Mouse (Mus musculus): Measurements from ENCODE around the gene Cdc37l1. TPM values are rescaled to one million over a fixed set of nuclear protein-coding genes. Genes with fewer than 3 reads are reported as not detected.

Gene Cdc37l1
- polyA plus RNA-seq, 1 experiment: 14.8 TPM

GRCm38 (mm10) chr19:29050186-29050980 lies 60.2 kb downstream of the Cdc37l1 start:
- no peak for DNase-seq
- WGBS: 70% methylated on average over 9 of the region's 9 CpGs
- TF ChIP-seq POLR2A (IDR thresholded peaks at IDR 0.05; ENCODE audit: borderline replicate concordance, extremely low read depth, low read depth, low read length) (no peak), CTCF (IDR thresholded peaks at IDR 0.05; ENCODE audit: insufficient read depth, low read length) (no peak)

GRCm38 (mm10) chr19:29052786-29053185 lies 62.6 kb downstream of the Cdc37l1 start:
- Histone ChIP-seq H3K4me3 (replicated peaks; ENCODE audit: extremely low read depth, low read depth, low read length) (no peak overlapping the region), H3K4me1 (ENCODE audit: control insufficient read depth, insufficient read depth, low read length) (peaks cover 8% of the 10 kb centered on the region)
- 93% methylated on average over 12 of the region's 12 CpGs for WGBS
- no peak for TF ChIP-seq POLR2A (IDR thresholded peaks at IDR 0.05; ENCODE audit: borderline replicate concordance, extremely low read depth, low read depth, low read length)
- no peak for DNase-seq

More at GRCm38 (mm10) chr19:29050186-29050980, 60.2 kb downstream of the Cdc37l1 start:
- Histone ChIP-seq H3K4me1 (ENCODE audit: control insufficient read depth, insufficient read depth, low read length) (peaks cover 10% of the 10 kb centered on the region), H3K4me3 (replicated peaks; ENCODE audit: extremely low read depth, low read depth, low read length) (no peak overlapping the region)

- Histone ChIP-seq H3K4me3 (replicated peaks; ENCODE audit: extremely low read depth, low read depth, low read length) (no peak overlapping the region), H3K4me1 (ENCODE audit: control insufficient read depth, insufficient read depth, low read length) (0 out of 2 replicates have a peak, but pooled peaks cover under 1% of the 10 kb centered on the region)
- TF ChIP-seq CTCF (IDR thresholded peaks at IDR 0.05; ENCODE audit: insufficient read depth, low read length) (no peak), POLR2A (IDR thresholded peaks at IDR 0.05; ENCODE audit: borderline replicate concordance, extremely low read depth, low read depth, low read length) (no peak)
- no peak for DNase-seq
- WGBS: 67% methylated on average over 6 of the region's 6 CpGs
Observed at GRCm38 (mm10) chr19:29054594-29054993, 64.4 kb downstream of the Cdc37l1 start.

- DNase-seq: no peak
- H3K4me1 ChIP-seq (ENCODE audit: control insufficient read depth, insufficient read depth, low read length): no peaks in the 10 kb centered on the region
- TF ChIP-seq CTCF (IDR thresholded peaks at IDR 0.05; ENCODE audit: insufficient read depth, low read length): no peak
- no peak for TF ChIP-seq POLR2A (IDR thresholded peaks at IDR 0.05; ENCODE audit: borderline replicate concordance, extremely low read depth, low read depth, low read length)
- WGBS: 91% methylated on average over 4 of the region's 4 CpGs
- H3K4me3 ChIP-seq (replicated peaks; ENCODE audit: extremely low read depth, low read depth, low read length): no peak overlapping the region
Observed at GRCm38 (mm10) chr19:29055469-29055868, 65.3 kb downstream of the Cdc37l1 start.

DNA sequence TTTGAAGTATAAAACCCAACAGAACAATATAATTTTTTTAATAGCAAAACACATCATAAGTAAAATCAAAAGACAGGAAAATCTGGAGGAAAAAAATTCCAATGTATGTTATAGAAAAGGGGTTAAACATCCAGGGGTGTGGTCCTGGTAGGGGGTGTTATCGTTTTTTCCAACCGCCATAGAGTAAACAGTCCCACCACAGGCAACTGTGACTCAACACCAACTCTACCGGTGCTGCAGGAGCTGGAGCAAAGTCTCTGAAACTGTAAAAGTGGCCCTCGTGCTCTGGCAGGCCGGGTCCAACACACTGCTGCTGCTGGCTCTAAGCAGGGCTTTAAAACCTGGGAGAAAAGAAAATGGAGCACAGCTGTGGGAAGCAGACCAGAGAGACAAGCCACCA lies 68.6 kb downstream of the Cdc37l1 start:
- TF ChIP-seq POLR2A (IDR thresholded peaks at IDR 0.05; ENCODE audit: borderline replicate concordance, extremely low read depth, low read depth, low read length) (no peak), CTCF (IDR thresholded peaks at IDR 0.05; ENCODE audit: insufficient read depth, low read length) (no peak)
- WGBS: 67% methylated on average over 5 of the region's 5 CpGs
- Histone ChIP-seq H3K4me1 (ENCODE audit: control insufficient read depth, insufficient read depth, low read length) (no peaks in the 10 kb centered on the region), H3K4me3 (replicated peaks; ENCODE audit: extremely low read depth, low read depth, low read length) (no peak overlapping the region)
- DNase-seq: no peak

GRCm38 (mm10) chr19:29059688-29060087 lies 69.5 kb downstream of the Cdc37l1 start:
- DNase-seq: no peak
- H3K4me1 ChIP-seq (ENCODE audit: control insufficient read depth, insufficient read depth, low read length): no peaks in the 10 kb centered on the region
- no peak overlapping the region for H3K4me3 ChIP-seq (replicated peaks; ENCODE audit: extremely low read depth, low read depth, low read length)
- WGBS: 74% methylated on average over 2 of the region's 2 CpGs
- no peak for TF ChIP-seq POLR2A (IDR thresholded peaks at IDR 0.05; ENCODE audit: borderline replicate concordance, extremely low read depth, low read depth, low read length)

GRCm38 (mm10) chr19:29060299-29060698 lies 70.1 kb downstream of the Cdc37l1 start:
- WGBS: 42% methylated on average over 6 of the region's 6 CpGs
- Histone ChIP-seq H3K4me3 (replicated peaks; ENCODE audit: extremely low read depth, low read depth, low read length) (no peak overlapping the region), H3K4me1 (ENCODE audit: control insufficient read depth, insufficient read depth, low read length) (no peaks in the 10 kb centered on the region)
- DNase-seq: no peak
- TF ChIP-seq CTCF (IDR thresholded peaks at IDR 0.05; ENCODE audit: insufficient read depth, low read length): no peak
- no peak for TF ChIP-seq POLR2A (IDR thresholded peaks at IDR 0.05; ENCODE audit: borderline replicate concordance, extremely low read depth, low read depth, low read length)

DNA sequence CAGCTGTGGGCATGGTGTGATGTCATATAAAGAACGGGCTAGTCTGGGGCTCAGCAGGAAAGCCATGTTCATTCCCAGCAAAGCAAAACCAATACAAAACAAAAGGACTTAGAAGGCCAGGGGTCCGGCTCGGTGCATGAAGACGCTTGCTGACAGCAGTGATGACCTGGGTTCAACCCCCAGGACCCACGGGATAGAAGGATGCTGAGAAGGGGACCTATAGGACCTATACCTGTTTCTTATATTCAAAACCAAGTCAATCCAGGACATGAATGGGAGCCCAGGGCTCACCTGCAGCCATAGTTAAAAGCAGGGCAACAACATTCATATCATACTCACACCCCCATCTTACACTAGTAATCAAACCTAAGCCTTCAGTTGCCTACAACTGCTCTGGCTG lies 72.9 kb downstream of the Cdc37l1 start:
- DNase-seq: no peak
- 81% methylated on average over 5 of the region's 5 CpGs for WGBS
- no peak overlapping the region for H3K4me3 ChIP-seq (replicated peaks; ENCODE audit: extremely low read depth, low read depth, low read length)
- TF ChIP-seq CTCF (IDR thresholded peaks at IDR 0.05; ENCODE audit: insufficient read depth, low read length) (no peak), POLR2A (IDR thresholded peaks at IDR 0.05; ENCODE audit: borderline replicate concordance, extremely low read depth, low read depth, low read length) (no peak)
- peaks cover 3% of the 10 kb centered on the region; the same call in 1 of the 2 replicates for H3K4me1 ChIP-seq (ENCODE audit: control insufficient read depth, insufficient read depth, low read length)

DNA sequence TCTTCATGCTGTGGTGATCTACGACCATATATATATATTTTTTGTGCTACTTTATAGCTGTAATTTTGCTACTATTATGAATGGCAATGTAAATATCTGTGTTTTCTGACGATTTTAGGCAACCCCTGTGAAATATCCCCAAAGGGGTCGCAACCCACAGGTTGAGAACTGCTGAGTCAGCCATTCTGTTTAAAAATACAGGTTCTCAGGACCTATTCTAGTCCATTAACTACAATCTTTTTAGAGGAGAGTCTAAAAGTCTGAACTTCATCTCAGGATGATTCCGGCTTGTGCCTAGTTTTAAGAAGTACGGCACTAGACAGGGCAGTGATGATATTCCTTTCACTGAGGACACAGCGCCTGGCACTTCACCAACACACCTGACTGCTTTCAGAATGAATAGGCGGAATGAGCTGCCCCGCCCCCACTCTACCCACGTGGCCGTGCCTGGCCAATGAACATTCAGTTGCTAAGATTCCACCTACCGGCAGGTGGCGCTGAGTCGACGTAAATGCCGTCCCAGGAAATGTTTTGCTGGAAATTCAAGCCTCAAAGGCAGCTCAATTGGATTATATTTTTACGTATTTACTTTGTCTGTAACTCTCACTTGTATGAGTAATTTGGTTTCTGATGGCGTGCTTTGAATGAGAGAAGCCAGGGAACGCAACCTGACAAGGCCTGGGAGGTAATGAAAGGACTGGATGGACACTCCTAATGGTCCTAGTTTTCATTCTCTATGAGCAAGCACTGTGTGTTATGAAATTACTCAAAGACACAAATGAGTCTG lies 73.6 kb downstream of the Cdc37l1 start:
- TF ChIP-seq POLR2A (IDR thresholded peaks at IDR 0.05; ENCODE audit: borderline replicate concordance, extremely low read depth, low read depth, low read length) (no peak), CTCF (IDR thresholded peaks at IDR 0.05; ENCODE audit: insufficient read depth, low read length) (peak; percentile 89)
- Histone ChIP-seq H3K4me3 (replicated peaks; ENCODE audit: extremely low read depth, low read depth, low read length) (peak overlapping the region; percentile 13), H3K4me1 (ENCODE audit: control insufficient read depth, insufficient read depth, low read length) (peaks cover 3% of the 10 kb centered on the region; the same call in 1 of the 2 replicates)
- WGBS: 14% methylated on average over 18 of the region's 18 CpGs
- DNase-seq: peak; percentile 95
